8 mouse cellular contexts compared by ENCODE assay signal in genomic region chr12:54694847-54695510, GRCm38 (mm10). TPM values are rescaled to one million over a fixed set of nuclear protein-coding genes. Genes with fewer than 3 reads are reported as not detected.
DNase-seq lines count a peak whose midpoint lies in the region; ATAC-seq and TF ChIP-seq lines count a peak whose summit lies in the region.

No protein-coding gene starts in this region.

- peak overlapping the region; percentile 94 for H3K9ac ChIP-seq in heart, embryonic 13.5 days
- peak overlapping the region; percentile 91 for H3K9ac ChIP-seq in MEL (ENCODE audit: control insufficient read depth, low read depth, low read length, poor library complexity, severe bottlenecking)
- H3K9ac ChIP-seq in heart, postnatal 0 days (replicated peaks; ENCODE audit: low read depth, low read length) = peak overlapping the region; percentile 72

- TF ChIP-seq RAD21 in MEL (IDR thresholded peaks at IDR 0.05; ENCODE audit: low read depth, low read length) = no peak

- TF ChIP-seq CTCF in MEL (IDR thresholded peaks at IDR 0.05 in 2 of 3, conservative IDR thresholded peaks at IDR 0.05 in 1 of 3; ENCODE audit: control insufficient read depth in 1 of 3, insufficient read depth in 1 of 3, low read depth in 2 of 3, low read length in 3 of 3, poor library complexity in 1 of 3, severe bottlenecking in 1 of 3) = no peak
- TF ChIP-seq CTCF in heart, postnatal 0 days (IDR thresholded peaks at IDR 0.05; ENCODE audit: low read depth) = no peak

- H3K4me2 ChIP-seq in heart, embryonic 13.5 days = peak overlapping the region; percentile 87
- H3K4me2 ChIP-seq in heart, postnatal 0 days (ENCODE audit: low read depth, low read length) = peak overlapping the region; percentile 81

- peaks cover 10% of the 10 kb centered on the region for H3K4me1 ChIP-seq in heart, embryonic 13.5 days
- peaks cover 3 to 13% of the 10 kb centered on the region in 2 experiments; a peak in 3 of 4 replicates for H3K4me1 ChIP-seq in MEL (ENCODE audit: control insufficient read depth in 1 of 2, insufficient read depth in 2 of 2, low read length in 2 of 2)
- H3K4me1 ChIP-seq in heart, postnatal 0 days (ENCODE audit: control insufficient read depth, insufficient read depth) = 0 out of 2 replicates have a peak, but pooled peaks cover 4% of the 10 kb centered on the region

- TF ChIP-seq POLR2A in MEL (IDR thresholded peaks at IDR 0.05; ENCODE audit: control insufficient read depth in 1 of 2, insufficient read depth in 1 of 2, low read depth in 1 of 2, low read length in 2 of 2, poor library complexity in 1 of 2) = no peak

- intact Hi-C loops in heart, postnatal 25 days (cut with DNase I) = loop anchor here (2.0 to 10.0 kb wide), 2 partner anchors 38 to 1160 kb away; partner anchors contain the start of gene Sptssa

- ATAC-seq in heart, embryonic 13.5 days (ENCODE audit: extremely low read depth, insufficient number of reproducible peaks, low FRiP score, low TSS enrichment) = no peak
- ATAC-seq in heart, postnatal 0 days (ENCODE audit: insufficient read depth, low read depth) = no peak
- ATAC-seq in CD4-positive, CD25-positive, alpha-beta regulatory T cell, adult 4 months = no peak

- no peak for DNase-seq in heart, postnatal 25 days (ENCODE audit: low spot score)
- DNase-seq in MEL (ENCODE audit: low read depth, low spot score) = peak; percentile 23
- DNase-seq in heart, postnatal 0 days (ENCODE audit: low spot score) = no peak
- DNase-seq in layer of hippocampus, postnatal 14 days (ENCODE audit: low spot score in 2 of 2) = no peak
- DNase-seq in cerebellum, postnatal 10 days = no peak

- WGBS in heart, embryonic 13.5 days = 35% methylated on average over 12 of the region's 12 CpGs
- WGBS in heart, postnatal 0 days = 37% methylated on average over 12 of the region's 12 CpGs
- 38% methylated on average over 11 of the region's 12 CpGs for WGBS in macrophage (ENCODE audit: missing documents)

- no peaks in the 10 kb centered on the region for H3K9me3 ChIP-seq in heart, embryonic 13.5 days
- H3K9me3 ChIP-seq in MEL (replicated peaks; ENCODE audit: insufficient read depth, low read length) = no peaks in the 10 kb centered on the region
- no peaks in the 10 kb centered on the region for H3K9me3 ChIP-seq in heart, postnatal 0 days (replicated peaks; ENCODE audit: control insufficient read depth, low read length)

- TF ChIP-seq EP300 in MEL (IDR thresholded peaks at IDR 0.05; ENCODE audit: low read depth in 1 of 2, low read length in 2 of 2) = no peak
- no peak for TF ChIP-seq EP300 in heart, postnatal 0 days (IDR thresholded peaks at IDR 0.05; ENCODE audit: low read depth)

- H3K27ac ChIP-seq in heart, embryonic 13.5 days (replicated peaks) = peak overlapping the region; percentile 97
- H3K27ac ChIP-seq in MEL (ENCODE audit: control insufficient read depth, low read depth, low read length) = peak overlapping the region; percentile 86
- H3K27ac ChIP-seq in heart, postnatal 0 days (ENCODE audit: low read depth) = peak overlapping the region; percentile 99
- peak overlapping the region; percentile 95 for H3K27ac ChIP-seq in macrophage

- peaks cover 9% of the 10 kb centered on the region for H3K79me2 ChIP-seq in MEL (ENCODE audit: control insufficient read depth, insufficient read depth, low read length, poor library complexity)
- peaks cover 25% of the 10 kb centered on the region for H3K79me2 ChIP-seq in macrophage (ENCODE audit: inconsistent target)

- H3K36me3 ChIP-seq in heart, embryonic 13.5 days = peaks cover 25% of the 10 kb centered on the region
- H3K36me3 ChIP-seq in MEL (ENCODE audit: control insufficient read depth in 1 of 2, insufficient read depth in 2 of 2, low read length in 2 of 2) (peaks cover 2 to 11% of the 10 kb centered on the region in 2 experiments; a peak in 3 of 4 replicates), macrophage (ENCODE audit: inconsistent target) (peaks cover 8% of the 10 kb centered on the region; the same call in 1 of the 2 replicates)
- peaks cover 27% of the 10 kb centered on the region for H3K36me3 ChIP-seq in heart, postnatal 0 days (replicated peaks; ENCODE audit: control insufficient read depth, insufficient read depth, low read length)

- peak overlapping the region; percentile 87 for H3K4me3 ChIP-seq in heart, embryonic 13.5 days
- H3K4me3 ChIP-seq in MEL (ENCODE audit: control insufficient read depth in 1 of 2, insufficient read depth in 1 of 2, low read depth in 2 of 2, low read length in 2 of 2) = peak overlapping the region; percentile 73 to 81
- H3K4me3 ChIP-seq in heart, postnatal 0 days (ENCODE audit: low read depth, low read length) = peak overlapping the region; percentile 90
- H3K4me3 ChIP-seq in macrophage (ENCODE audit: inconsistent target) = peak overlapping the region; percentile 62

- H3K27me3 ChIP-seq in heart, embryonic 13.5 days (replicated peaks) = no peaks in the 10 kb centered on the region
- H3K27me3 ChIP-seq in MEL (ENCODE audit: control insufficient read depth in 1 of 2, insufficient read depth in 2 of 2, low read length in 2 of 2) = no peaks in the 10 kb centered on the region
- no peaks in the 10 kb centered on the region for H3K27me3 ChIP-seq in heart, postnatal 0 days (ENCODE audit: control insufficient read depth, insufficient read depth, low read length)

TF ChIP-seq in MEL, 35 proteins besides CTCF, POLR2A, EP300 and RAD21:
- TF ChIP-seq ZNF384 (IDR thresholded peaks at IDR 0.05; ENCODE audit: low read depth, low read length) (peak; percentile 59), UBTF (IDR thresholded peaks at IDR 0.05; ENCODE audit: borderline replicate concordance, insufficient read depth, low read depth, low read length) (no peak), TBP (IDR thresholded peaks at IDR 0.05; ENCODE audit: low read depth, low read length) (peak; percentile 66; the same call in 1 of the 2 replicates), MAZ (IDR thresholded peaks at IDR 0.05; ENCODE audit: low read depth, low read length) (no peak), CHD1 (IDR thresholded peaks at IDR 0.05; ENCODE audit: low read depth, low read length) (0 out of 2 replicates have a peak, but pooled peaks have one; percentile 64), E2F4 (IDR thresholded peaks at IDR 0.05; ENCODE audit: borderline replicate concordance, low read depth, low read length) (no peak)

RNA-seq across cellular contexts. Expression of gene Eapp, which starts 0.7 kb away (rescaled TPM):
- 45.5 and 49.4 TPM in 2 replicates for polyA plus RNA-seq in heart, embryonic 13.5 days (2015; fragmentation: Nextera tagmentation; extraction: Ambion mirVana)
- total RNA-seq in heart, postnatal 25 days (2021) = 10 to 100 TPM; 25.7 to 28.3 TPM
- total RNA-seq in MEL (2012; rRNA removed) = 45.6 and 50.4 TPM in 2 replicates
- polyA plus RNA-seq in MEL (2012; ENCODE audit: insufficient read depth in 1 of 2, insufficient read length in 2 of 2, low read depth in 1 of 2, low replicate concordance in 2 of 2, missing spikeins in 1 of 2) (10 to 100 TPM in 1 of 2 experiments, not detected in 1; 50.7 TPM), macrophage (2018) (30.5 to 62.9 TPM (median 33.7 TPM) in 3 replicates)
- 4.4 and 16.7 TPM in 2 replicates for total RNA-seq in heart, postnatal 0 days (2014; rRNA removed; ENCODE audit: low replicate concordance)
- 61.4 and 61.6 TPM in 2 replicates for polyA plus RNA-seq in heart, postnatal 0 days (2015; fragmentation: Nextera tagmentation; extraction: Ambion mirVana)
- 10 to 100 TPM; 11.9 to 45.6 (median 26.1) TPM for total RNA-seq in macrophage (2018; cell fraction: chromatin; rRNA removed)
- total RNA-seq in macrophage (2018; cell fraction: cytosol; rRNA removed) = 10 to 100 TPM; 25.6 to 49.7 (median 34.2) TPM
- 10 to 100 TPM; 12.2 to 32.8 (median 18.1) TPM for total RNA-seq in macrophage (2018; cell fraction: nucleus; rRNA removed)
- polyA plus RNA-seq in CD4-positive, CD25-positive, alpha-beta regulatory T cell, adult 4 months (2017; shearing (Covaris generic)) = 100 to 1,000 TPM; 115 to 149 TPM
- total RNA-seq in layer of hippocampus, postnatal 14 days (2021) = 10 to 100 TPM; 39.2 to 40.1 TPM

RNA-seq across cellular contexts. Expression of gene Sptssa, which starts 38.6 kb away (rescaled TPM):
- 125 and 133 TPM in 2 replicates for polyA plus RNA-seq in heart, embryonic 13.5 days (2015; fragmentation: Nextera tagmentation; extraction: Ambion mirVana)
- 10 to 100 TPM; 34.2 to 35.2 TPM for total RNA-seq in heart, postnatal 25 days (2021)
- 58.1 and 88.4 TPM in 2 replicates for total RNA-seq in MEL (2012; rRNA removed)
- polyA plus RNA-seq in MEL (2012; ENCODE audit: insufficient read depth in 1 of 2, insufficient read length in 2 of 2, low read depth in 1 of 2, low replicate concordance in 2 of 2, missing spikeins in 1 of 2) = 100 to 1,000 TPM in 1 of 2 experiments, not detected in 1; 166 TPM
- total RNA-seq in heart, postnatal 0 days (2014; rRNA removed; ENCODE audit: low replicate concordance) = 42.4 and 59.6 TPM in 2 replicates
- polyA plus RNA-seq in heart, postnatal 0 days (2015; fragmentation: Nextera tagmentation; extraction: Ambion mirVana) = 150 and 160 TPM in 2 replicates
- 10 to 100 TPM in 11 of 26 experiments, 1 to 10 TPM in 15; 3.8 to 31.9 (median 9.8) TPM for total RNA-seq in macrophage (2018; cell fraction: chromatin; rRNA removed)
- 100 to 1,000 TPM in 13 of 26 experiments, 10 to 100 TPM in 13; 33.8 to 178 (median 92.4) TPM for total RNA-seq in macrophage (2018; cell fraction: cytosol; rRNA removed)
- total RNA-seq in macrophage (2018; cell fraction: nucleus; rRNA removed) = 10 to 100 TPM; 14.2 to 76.2 (median 30.7) TPM
- polyA plus RNA-seq in macrophage (2018) = 132 to 206 TPM (median 194 TPM) in 3 replicates
- polyA plus RNA-seq in CD4-positive, CD25-positive, alpha-beta regulatory T cell, adult 4 months (2017; shearing (Covaris generic)) = 100 to 1,000 TPM; 177 to 227 TPM
- total RNA-seq in layer of hippocampus, postnatal 14 days (2021) = 10 to 100 TPM; 30.9 to 35.2 TPM
